Mouse (Mus musculus): ENCODE results near the gene Aldh4a1. TPM values are rescaled to one million over a fixed set of nuclear protein-coding genes. Genes with fewer than 3 reads are reported as not detected.

Aldh4a1 gene
- polyA plus RNA-seq, 1 experiment from 2014 or later: 29.5 TPM

GRCm38 (mm10) chr4:139643972-139644371, 21.3 kb downstream of the Aldh4a1 start:
- H3K4me3 ChIP-seq (replicated peaks): no peak overlapping the region
- 0 out of 2 replicates have a peak, but pooled peaks have one; percentile 48 for ATAC-seq (ENCODE audit: low FRiP score)
- WGBS: 15% methylated on average over 9 of the region's 9 CpGs
- no peak overlapping the region for H3K27ac ChIP-seq (replicated peaks)
- no peak overlapping the region for H3K4me2 ChIP-seq
- H3K9ac ChIP-seq (replicated peaks): no peak overlapping the region
- H3K4me1 ChIP-seq: peaks cover 30% of the 10 kb centered on the region
- H3K36me3 ChIP-seq: peaks cover 36% of the 10 kb centered on the region
- no peaks in the 10 kb centered on the region for H3K9me3 ChIP-seq (replicated peaks)
- H3K27me3 ChIP-seq (replicated peaks): peaks cover 23% of the 10 kb centered on the region; the same call in 1 of the 2 replicates

GRCm38 (mm10) chr4:139646916-139647315, 24.2 kb downstream of the Aldh4a1 start:
- no peaks in the 10 kb centered on the region for H3K9me3 ChIP-seq (replicated peaks)
- peaks cover 15% of the 10 kb centered on the region; the same call in 1 of the 2 replicates for H3K27me3 ChIP-seq (replicated peaks)
- H3K27ac ChIP-seq (replicated peaks): no peak overlapping the region
- no peak overlapping the region for H3K4me2 ChIP-seq
- no peak overlapping the region for H3K4me3 ChIP-seq (replicated peaks)
- no peak for ATAC-seq (ENCODE audit: low FRiP score)
- WGBS: 86% methylated on average over 7 of the region's 7 CpGs
- no peak overlapping the region for H3K9ac ChIP-seq (replicated peaks)
- peaks cover 8% of the 10 kb centered on the region for H3K4me1 ChIP-seq
- H3K36me3 ChIP-seq: peaks cover 36% of the 10 kb centered on the region

- WGBS: 50% methylated on average over 15 of the region's 15 CpGs
- no peaks in the 10 kb centered on the region for H3K9me3 ChIP-seq (replicated peaks)
- no peak for ATAC-seq (ENCODE audit: low FRiP score)
- H3K27me3 ChIP-seq (replicated peaks): no peaks in the 10 kb centered on the region
- H3K4me3 ChIP-seq (replicated peaks): no peak overlapping the region
- H3K36me3 ChIP-seq: peaks cover 26% of the 10 kb centered on the region
- no peaks in the 10 kb centered on the region for H3K4me1 ChIP-seq
- no peak overlapping the region for H3K27ac ChIP-seq (replicated peaks)
- no peak overlapping the region for H3K4me2 ChIP-seq
- no peak overlapping the region for H3K9ac ChIP-seq (replicated peaks)
These were observed 27.5 kb downstream of the Aldh4a1 start for GRCm38 (mm10) chr4:139650086-139650743.

- Histone ChIP-seq H3K4me3 (replicated peaks) (no peak overlapping the region), H3K4me2 (no peak overlapping the region), H3K27ac (replicated peaks) (no peak overlapping the region), H3K4me1 (no peaks in the 10 kb centered on the region), H3K36me3 (peaks cover 21% of the 10 kb centered on the region), H3K9me3 (replicated peaks) (no peaks in the 10 kb centered on the region), H3K27me3 (replicated peaks) (no peaks in the 10 kb centered on the region), H3K9ac (replicated peaks) (no peak overlapping the region)
- WGBS: 40% methylated on average over 11 of the region's 11 CpGs
- ATAC-seq (ENCODE audit: low FRiP score): no peak
These were observed 28.2 kb downstream of the Aldh4a1 start for GRCm38 (mm10) chr4:139650907-139651306.

DNA sequence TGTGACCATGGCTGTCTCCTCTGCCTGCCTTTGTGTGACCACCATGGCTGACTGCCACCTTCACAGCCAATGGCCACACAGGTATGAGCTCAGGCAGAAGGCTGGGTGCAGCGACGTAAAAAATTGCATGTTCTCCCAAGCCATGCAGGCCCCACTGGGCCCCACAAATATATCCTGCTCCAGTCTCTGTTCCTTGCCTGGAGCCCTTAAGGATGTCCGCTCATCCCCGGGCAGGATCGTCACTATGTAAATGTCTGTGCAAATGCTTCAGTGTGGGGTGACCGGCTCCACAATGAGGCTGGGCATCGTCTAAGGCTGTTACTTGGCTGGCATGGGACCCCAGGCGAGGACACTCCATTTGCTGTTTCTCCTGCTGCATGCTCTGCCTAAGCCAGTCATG, 30.6 kb downstream of the Aldh4a1 start, which contains the start of gene Tas1r2:
TSS of gene Tas1r2 (plus strand) at position 301 of the 400 bp plus-strand sequence.
- Histone ChIP-seq H3K27ac (replicated peaks) (no peak within 1 kb of the TSS), H3K36me3 (peaks cover 7% of the 10 kb centered on the region), H3K9me3 (replicated peaks) (no peaks in the 10 kb centered on the region), H3K27me3 (replicated peaks) (no peaks in the 10 kb centered on the region), H3K9ac (replicated peaks) (no peak within 1 kb of the TSS), H3K4me3 (replicated peaks) (no peak within 1 kb of the TSS), H3K4me1 (no peaks in the 10 kb centered on the region), H3K4me2 (no peak within 1 kb of the TSS)
- WGBS: 81% methylated on average over 8 of the region's 8 CpGs
- ATAC-seq (ENCODE audit: low FRiP score): no peak; the same call in 1 of the 2 replicates

- H3K9ac ChIP-seq (replicated peaks): no peak overlapping the region
- no peaks in the 10 kb centered on the region for H3K4me1 ChIP-seq
- no peak overlapping the region for H3K4me3 ChIP-seq (replicated peaks)
- no peaks in the 10 kb centered on the region for H3K27me3 ChIP-seq (replicated peaks)
- H3K36me3 ChIP-seq: no peaks in the 10 kb centered on the region
- 81% methylated on average over 14 of the region's 14 CpGs for WGBS
- no peak overlapping the region for H3K4me2 ChIP-seq
- no peaks in the 10 kb centered on the region for H3K9me3 ChIP-seq (replicated peaks)
- ATAC-seq (ENCODE audit: low FRiP score): no peak
- no peak overlapping the region for H3K27ac ChIP-seq (replicated peaks)
These were observed 39.2 kb downstream of the Aldh4a1 start for GRCm38 (mm10) chr4:139661897-139662296.

GRCm38 (mm10) chr4:139667632-139668031, 45.0 kb downstream of the Aldh4a1 start:
- 29% methylated on average over 6 of the region's 6 CpGs for WGBS
- Histone ChIP-seq H3K27ac (replicated peaks) (no peak overlapping the region), H3K9ac (replicated peaks) (no peak overlapping the region), H3K4me2 (no peak overlapping the region), H3K4me3 (replicated peaks) (no peak overlapping the region), H3K4me1 (no peaks in the 10 kb centered on the region), H3K36me3 (no peaks in the 10 kb centered on the region), H3K27me3 (replicated peaks) (no peaks in the 10 kb centered on the region), H3K9me3 (replicated peaks) (no peaks in the 10 kb centered on the region)
- no peak for ATAC-seq (ENCODE audit: low FRiP score)

- Histone ChIP-seq H3K9me3 (replicated peaks) (no peaks in the 10 kb centered on the region), H3K4me1 (no peaks in the 10 kb centered on the region), H3K4me2 (no peak overlapping the region), H3K27ac (replicated peaks) (no peak overlapping the region), H3K36me3 (no peaks in the 10 kb centered on the region), H3K4me3 (replicated peaks) (no peak overlapping the region), H3K9ac (replicated peaks) (no peak overlapping the region), H3K27me3 (replicated peaks) (no peaks in the 10 kb centered on the region)
- WGBS: 9% methylated on average over 6 of the region's 6 CpGs
- no peak for ATAC-seq (ENCODE audit: low FRiP score)
These were observed 47.2 kb downstream of the Aldh4a1 start for GRCm38 (mm10) chr4:139669847-139670246.

DNA sequence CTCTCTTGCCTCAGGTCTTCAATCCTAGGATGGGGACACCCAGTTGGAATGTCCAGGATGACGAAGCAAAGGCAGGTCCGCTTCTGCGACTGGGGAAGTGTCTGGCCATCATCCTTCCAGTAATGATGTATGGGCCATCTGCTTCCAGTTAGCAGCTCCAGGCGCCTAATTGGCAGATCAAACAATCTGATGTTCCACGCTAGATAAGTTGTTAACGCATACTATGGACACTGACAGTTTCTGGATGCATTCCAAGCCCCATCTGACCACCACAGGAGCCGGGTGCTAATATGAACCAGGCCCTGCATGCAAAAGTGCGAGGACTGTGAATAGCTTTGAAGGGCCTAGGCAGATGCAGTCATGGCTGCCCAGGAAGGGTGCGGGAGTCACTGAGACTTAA, 53.0 kb downstream of the Aldh4a1 start:
- H3K4me3 ChIP-seq (replicated peaks): no peak overlapping the region
- 0 out of 2 replicates have a peak, but pooled peaks cover 5% of the 10 kb centered on the region for H3K9me3 ChIP-seq (replicated peaks)
- no peaks in the 10 kb centered on the region for H3K4me1 ChIP-seq
- 50% methylated on average over 9 of the region's 9 CpGs for WGBS
- H3K27me3 ChIP-seq (replicated peaks): no peaks in the 10 kb centered on the region
- no peaks in the 10 kb centered on the region for H3K36me3 ChIP-seq
- ATAC-seq (ENCODE audit: low FRiP score): no peak
- H3K27ac ChIP-seq (replicated peaks): no peak overlapping the region
- H3K4me2 ChIP-seq: no peak overlapping the region
- H3K9ac ChIP-seq (replicated peaks): no peak overlapping the region

DNA sequence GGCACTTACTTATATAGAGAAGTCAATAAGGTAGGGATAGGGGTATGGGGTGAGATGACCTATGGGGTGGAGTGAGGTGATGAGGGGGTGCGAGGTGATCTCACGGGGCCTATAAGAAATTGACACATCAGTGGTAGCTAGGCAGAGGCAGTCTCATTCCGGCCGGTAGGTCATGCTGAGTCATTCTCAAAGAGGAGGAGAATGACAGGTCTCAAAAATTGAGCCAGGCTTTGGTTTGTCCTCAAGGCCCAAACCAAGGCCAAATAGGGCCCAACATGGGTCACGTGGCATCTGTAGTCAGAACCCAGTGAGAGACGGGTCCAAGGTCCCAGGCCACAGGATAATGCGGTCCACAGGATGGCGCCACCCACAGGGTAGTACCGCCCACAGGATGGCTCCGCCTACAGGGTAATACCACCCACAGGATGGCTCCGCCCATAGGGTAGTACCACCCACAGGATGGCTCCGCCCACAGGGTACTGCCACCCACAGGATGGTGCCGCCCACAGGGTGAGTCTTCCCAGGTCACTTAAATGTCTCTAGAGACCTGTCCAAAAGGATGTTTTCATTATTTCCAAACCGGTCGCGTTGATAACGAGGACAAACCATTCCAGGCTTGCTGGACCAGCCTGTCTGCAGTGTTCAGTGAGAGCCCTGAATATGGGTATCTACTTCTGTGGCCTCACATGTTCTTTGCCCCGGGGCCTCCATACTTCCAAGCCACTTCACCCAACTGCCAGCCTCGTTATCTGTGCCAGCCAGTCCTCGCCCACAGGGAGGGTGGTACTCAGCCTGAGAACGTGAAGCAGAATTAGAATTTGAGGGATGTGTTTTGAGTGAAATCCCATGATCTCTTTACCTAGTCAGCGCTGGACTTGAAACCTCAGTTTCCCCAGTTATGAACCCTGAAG, 61.3 kb downstream of the Aldh4a1 start:
- no peaks in the 10 kb centered on the region for H3K27me3 ChIP-seq (replicated peaks)
- no peak for ATAC-seq (ENCODE audit: low FRiP score)
- H3K9me3 ChIP-seq (replicated peaks): no peaks in the 10 kb centered on the region
- no peaks in the 10 kb centered on the region for H3K4me1 ChIP-seq
- no peaks in the 10 kb centered on the region for H3K36me3 ChIP-seq
- WGBS: 84% methylated on average over 22 of the region's 22 CpGs
- no peak overlapping the region for H3K9ac ChIP-seq (replicated peaks)
- no peak overlapping the region for H3K4me2 ChIP-seq
- H3K27ac ChIP-seq (replicated peaks): no peak overlapping the region
- H3K4me3 ChIP-seq (replicated peaks): no peak overlapping the region

GRCm38 (mm10) chr4:139684639-139685017, 62.0 kb downstream of the Aldh4a1 start:
- no peaks in the 10 kb centered on the region for H3K27me3 ChIP-seq (replicated peaks)
- 12% methylated on average over 3 of the region's 3 CpGs for WGBS
- no peak for ATAC-seq (ENCODE audit: low FRiP score)
- H3K4me1 ChIP-seq: 0 out of 2 replicates have a peak, but pooled peaks cover 1% of the 10 kb centered on the region
- H3K4me2 ChIP-seq: no peak overlapping the region
- H3K36me3 ChIP-seq: no peaks in the 10 kb centered on the region
- no peaks in the 10 kb centered on the region for H3K9me3 ChIP-seq (replicated peaks)
- no peak overlapping the region for H3K27ac ChIP-seq (replicated peaks)
- H3K4me3 ChIP-seq (replicated peaks): no peak overlapping the region
- no peak overlapping the region for H3K9ac ChIP-seq (replicated peaks)

DNA sequence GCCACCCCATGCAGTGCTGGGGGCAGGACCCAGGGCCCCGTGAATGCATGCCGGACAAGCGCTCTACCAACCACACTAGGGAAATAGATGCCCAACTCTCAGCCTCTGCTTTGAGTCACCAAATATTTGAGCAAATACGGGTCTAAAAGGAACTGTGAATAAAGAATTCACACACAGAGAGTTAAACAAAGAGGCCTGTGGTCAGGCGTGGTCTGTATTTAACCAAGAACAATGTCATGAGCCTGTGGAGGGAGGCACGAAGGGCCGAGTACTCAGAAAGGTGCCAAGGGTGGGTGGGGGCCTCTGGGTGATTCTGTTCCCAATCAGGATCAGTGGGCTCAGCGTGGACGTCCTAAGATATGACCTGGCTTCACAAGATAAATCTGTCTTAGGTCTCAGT, 65.4 kb downstream of the Aldh4a1 start:
- H3K4me3 ChIP-seq (replicated peaks): no peak overlapping the region
- H3K4me2 ChIP-seq: no peak overlapping the region
- ATAC-seq (ENCODE audit: low FRiP score): no peak
- H3K9ac ChIP-seq (replicated peaks): no peak overlapping the region
- H3K36me3 ChIP-seq: no peaks in the 10 kb centered on the region
- no peaks in the 10 kb centered on the region for H3K9me3 ChIP-seq (replicated peaks)
- H3K4me1 ChIP-seq: 0 out of 2 replicates have a peak, but pooled peaks cover 6% of the 10 kb centered on the region
- no peak overlapping the region for H3K27ac ChIP-seq (replicated peaks)
- H3K27me3 ChIP-seq (replicated peaks): no peaks in the 10 kb centered on the region
- 51% methylated on average over 9 of the region's 9 CpGs for WGBS

All from neural tube, embryonic 15.5 days (tissue).